Mouse (Mus musculus): ENCODE data around the gene Fgfr2. TPM values are rescaled to one million over a fixed set of nuclear protein-coding genes. Genes with fewer than 3 reads are reported as not detected.

Fgfr2 gene
- polyA plus RNA-seq, 1 experiment from 2014 or later = not detected

Other genes starting within 250 kb of the Fgfr2 start
- gene Zranb1, start 192.2 kb downstream of the Fgfr2 start, polyA plus RNA-seq (2017; shearing (Covaris generic)) = 41.2 TPM
- 0.63 TPM for gene Ctbp2, start 1.0 kb upstream of the Fgfr2 start, polyA plus RNA-seq (2017; shearing (Covaris generic))

All from effector memory CD4-positive, alpha-beta T cell, adult 7 months (primary cell).